Mouse (Mus musculus) stomach, embryonic 14.5 days (tissue): ENCODE measurements at regions not wholly inside any gene's neighbourhood (a gene's known extent, or its start where the extent isn't known, plus 50 kb on each side); places are given as distances from the start of the nearest gene placed in this dataset.

Source experiments
- ATAC-seq: fragments of 200-750 bp; cut with Nextera tagmentation; 2 replicates; pipeline ENCODE4 v1.8.0; 2017; ENCODE audit warnings: low read depth, moderate TSS enrichment; ENCODE audit not compliant: insufficient number of reproducible peaks, insufficient read depth, low FRiP score
- H3K27ac ChIP-seq: fragments of 300-500 bp; sonication (generic); 2 replicates; pipeline ENCODE4 v1.5.1; 2014; ENCODE audit warnings: mild to moderate bottlenecking, low read length, moderate library complexity, mixed read lengths
- H3K27me3 ChIP-seq: fragments of 300-500 bp; sonication (generic); 2 replicates; pipeline ENCODE4 v1.6.1; 2014; ENCODE audit warnings: low read length, control low read depth, mixed read lengths; ENCODE audit not compliant: control insufficient read depth, insufficient read depth
- H3K36me3 ChIP-seq: fragments of 300-500 bp; sonication (generic); 2 replicates; pipeline ENCODE4 v1.6.1; 2014; ENCODE audit warnings: mild to moderate bottlenecking, control low read depth, low read length, moderate library complexity, mixed read lengths; ENCODE audit not compliant: control insufficient read depth, insufficient read depth
- H3K4me1 ChIP-seq: fragments of 300-500 bp; sonication (generic); 2 replicates; pipeline ENCODE4 v1.6.1; 2014; ENCODE audit warnings: low read length, control low read depth, mixed read lengths; ENCODE audit not compliant: control insufficient read depth, insufficient read depth
- H3K4me2 ChIP-seq: fragments of 300-500 bp; sonication (generic); replicated peaks from 2 replicates; pipeline ENCODE4 v1.6.1; 2014; ENCODE audit warnings: low read depth, low read length, control low read depth
- H3K4me3 ChIP-seq: fragments of 300-500 bp; sonication (generic); 2 replicates; pipeline ENCODE4 v1.5.1; 2014; ENCODE audit warnings: low read depth, low read length, control low read depth
- H3K9ac ChIP-seq: fragments of 300-500 bp; sonication (generic); replicated peaks from 2 replicates; pipeline ENCODE4 v1.6.1; 2014; ENCODE audit warnings: low read depth, mild to moderate bottlenecking, control low read depth, low read length, moderate library complexity, mixed read lengths
- H3K9me3 ChIP-seq: fragments of 300-500 bp; sonication (generic); 2 replicates; pipeline ENCODE4 v1.6.1; 2016; ENCODE audit warnings: low read depth, low read length, control low read depth; ENCODE audit not compliant: control insufficient read depth
- WGBS: fragments of 180-500 bp; shearing (Covaris S2); extraction: QIAGEN DNeasy Blood & Tissue Kit; methylation state at CpG from one replicate; pipeline ENCODE4 v1.1.7; 2014; 5-methylcytosine and 5-hydroxymethylcytosine counted together

- H3K36me3 ChIP-seq, result no peaks in the 10 kb centered on the region
- no peak for ATAC-seq
- H3K4me1 ChIP-seq, result no peaks in the 10 kb centered on the region
- H3K27ac ChIP-seq, result no peak overlapping the region
- no peak overlapping the region for H3K4me2 ChIP-seq
- H3K27me3 ChIP-seq, result no peaks in the 10 kb centered on the region
- H3K9ac ChIP-seq, result no peak overlapping the region
- no peaks in the 10 kb centered on the region for H3K9me3 ChIP-seq
- WGBS, result 94% methylated on average over 2 of the region's 2 CpGs
- no peak overlapping the region for H3K4me3 ChIP-seq
Measured at GRCm38 (mm10) chr1:186241112-186241511, 124.0 kb upstream of the Lyplal1 start.

- Histone ChIP-seq H3K9ac (no peak overlapping the region), H3K4me3 (no peak overlapping the region), H3K27ac (no peak overlapping the region), H3K4me2 (no peak overlapping the region), H3K9me3 (no peaks in the 10 kb centered on the region), H3K36me3 (no peaks in the 10 kb centered on the region), H3K4me1 (no peaks in the 10 kb centered on the region), H3K27me3 (no peaks in the 10 kb centered on the region)
- no peak for ATAC-seq
- 52% methylated on average over 6 of the region's 6 CpGs for WGBS
Measured at GRCm38 (mm10) chr1:186237556-186237955, 120.4 kb upstream of the Lyplal1 start.

- Histone ChIP-seq H3K9me3 (no peaks in the 10 kb centered on the region), H3K4me2 (no peak overlapping the region), H3K4me3 (no peak overlapping the region), H3K27ac (no peak overlapping the region), H3K36me3 (no peaks in the 10 kb centered on the region), H3K27me3 (no peaks in the 10 kb centered on the region), H3K9ac (no peak overlapping the region), H3K4me1 (no peaks in the 10 kb centered on the region)
- no peak for ATAC-seq
- WGBS, result 67% methylated on average over 7 of the region's 7 CpGs
Measured at GRCm38 (mm10) chr1:186236267-186237020, 119.3 kb upstream of the Lyplal1 start.

- H3K36me3 ChIP-seq, result no peaks in the 10 kb centered on the region
- H3K4me3 ChIP-seq, result no peak overlapping the region
- no peaks in the 10 kb centered on the region for H3K9me3 ChIP-seq
- no peak overlapping the region for H3K9ac ChIP-seq
- H3K4me1 ChIP-seq, result no peaks in the 10 kb centered on the region
- no peak overlapping the region for H3K4me2 ChIP-seq
- no peaks in the 10 kb centered on the region for H3K27me3 ChIP-seq
- ATAC-seq, result no peak
- 80% methylated on average over 6 of the region's 6 CpGs for WGBS
- no peak overlapping the region for H3K27ac ChIP-seq
Measured at GRCm38 (mm10) chr1:186234536-186234935, 117.4 kb upstream of the Lyplal1 start.

- Histone ChIP-seq H3K27me3 (no peaks in the 10 kb centered on the region), H3K4me2 (no peak overlapping the region), H3K9me3 (no peaks in the 10 kb centered on the region), H3K4me1 (peaks cover 3% of the 10 kb centered on the region; the same call in 1 of the 2 replicates), H3K4me3 (no peak overlapping the region), H3K27ac (no peak overlapping the region), H3K36me3 (no peaks in the 10 kb centered on the region), H3K9ac (no peak overlapping the region)
- 81% methylated on average over 5 of the region's 5 CpGs for WGBS
- no peak for ATAC-seq
Measured at GRCm38 (mm10) chr1:186230476-186230875, 113.4 kb upstream of the Lyplal1 start.

- Histone ChIP-seq H3K9ac (no peak overlapping the region), H3K27me3 (no peaks in the 10 kb centered on the region), H3K27ac (no peak overlapping the region), H3K9me3 (no peaks in the 10 kb centered on the region), H3K4me2 (no peak overlapping the region), H3K4me3 (no peak overlapping the region), H3K36me3 (no peaks in the 10 kb centered on the region), H3K4me1 (peaks cover 3% of the 10 kb centered on the region; the same call in 1 of the 2 replicates)
- WGBS, result 79% methylated on average over 6 of the region's 6 CpGs
- no peak for ATAC-seq
Measured at GRCm38 (mm10) chr1:186229856-186230255, 112.7 kb upstream of the Lyplal1 start.

GRCm38 (mm10) chr1:186228396-186228795 lies 111.3 kb upstream of the Lyplal1 start:
- no peaks in the 10 kb centered on the region for H3K9me3 ChIP-seq
- H3K4me2 ChIP-seq, result no peak overlapping the region
- H3K4me1 ChIP-seq, result peaks cover 6% of the 10 kb centered on the region; the same call in 1 of the 2 replicates
- H3K4me3 ChIP-seq, result no peak overlapping the region
- no peak overlapping the region for H3K9ac ChIP-seq
- no peaks in the 10 kb centered on the region for H3K27me3 ChIP-seq
- ATAC-seq, result no peak
- no peaks in the 10 kb centered on the region for H3K36me3 ChIP-seq
- H3K27ac ChIP-seq, result no peak overlapping the region
- WGBS, result 75% methylated on average over 4 of the region's 4 CpGs

- H3K27me3 ChIP-seq, result no peaks in the 10 kb centered on the region
- H3K36me3 ChIP-seq, result no peaks in the 10 kb centered on the region
- no peak overlapping the region for H3K4me2 ChIP-seq
- ATAC-seq, result no peak; the same call in 1 of the 2 replicates
- H3K4me1 ChIP-seq, result peaks cover 6% of the 10 kb centered on the region; the same call in 1 of the 2 replicates
- WGBS, result 46% methylated on average over 5 of the region's 5 CpGs
- H3K4me3 ChIP-seq, result no peak overlapping the region
- H3K27ac ChIP-seq, result peak overlapping the region; percentile 39; the same call in 1 of the 2 replicates
- H3K9me3 ChIP-seq, result no peaks in the 10 kb centered on the region
- no peak overlapping the region for H3K9ac ChIP-seq
Measured at GRCm38 (mm10) chr1:186224231-186224630, 107.1 kb upstream of the Lyplal1 start.
